Mouse (Mus musculus) kidney, postnatal 0 days (tissue): ENCODE measurements around the gene Iqschfp. TPM values are rescaled to one million over a fixed set of nuclear protein-coding genes. Genes with fewer than 3 reads are reported as not detected.

Source experiments
- ATAC-seq: fragments of 200-750 bp; cut with Nextera tagmentation; replicated peaks from 2 replicates; pipeline ENCODE4 v1.8.0; 2017; ENCODE audit warnings: low read depth, moderate number of reproducible peaks, moderate TSS enrichment, moderate library complexity; ENCODE audit not compliant: low FRiP score
- DNase-seq: peaks from one replicate; pipeline ENCODE4 v3.0.0-alpha.2; 2016; ENCODE audit warnings: low spot score
- H3K27ac ChIP-seq: fragments of 300-500 bp; sonication (generic); 2 replicates; pipeline ENCODE4 v1.5.1; 2014; ENCODE audit warnings: mild to moderate bottlenecking
- H3K27me3 ChIP-seq: fragments of 300-500 bp; sonication (generic); 2 replicates; pipeline ENCODE4 v1.6.1; 2014; ENCODE audit warnings: low read length, mixed read lengths; ENCODE audit not compliant: insufficient read depth
- H3K36me3 ChIP-seq: fragments of 300-500 bp; sonication (generic); 2 replicates; pipeline ENCODE4 v1.6.1; 2014; ENCODE audit warnings: low read length, mixed read lengths; ENCODE audit not compliant: insufficient read depth
- H3K4me1 ChIP-seq: fragments of 300-500 bp; sonication (generic); replicated peaks from 2 replicates; pipeline ENCODE4 v1.6.1; 2014; ENCODE audit warnings: antibody characterized with exemption, low read length, mixed read lengths; ENCODE audit not compliant: insufficient read depth
- H3K4me2 ChIP-seq: fragments of 300-500 bp; sonication (generic); 2 replicates; pipeline ENCODE4 v1.6.1; 2014; ENCODE audit warnings: mild to moderate bottlenecking, low read length, moderate library complexity, mixed read lengths
- H3K4me3 ChIP-seq: fragments of 300-500 bp; sonication (generic); replicated peaks from 2 replicates; pipeline ENCODE4 v1.5.1; 2014; ENCODE audit warnings: low read depth, low read length
- H3K9ac ChIP-seq: fragments of 300-500 bp; sonication (generic); 2 replicates; pipeline ENCODE4 v1.6.1; 2014; ENCODE audit warnings: low read depth, low read length
- H3K9me3 ChIP-seq: fragments of 300-500 bp; sonication (generic); replicated peaks from 2 replicates; pipeline ENCODE4 v1.6.1; 2016; ENCODE audit warnings: low read length, inconsistent platforms, mixed read lengths
- CTCF ChIP-seq: IDR thresholded peaks from 2 replicates; pipeline ENCODE4 v1.5.1; 2016; ENCODE audit warnings: antibody characterized with exemption, low read depth, mild to moderate bottlenecking, moderate library complexity
- WGBS: fragments of 180-500 bp; shearing (Covaris S2); extraction: QIAGEN DNeasy Blood & Tissue Kit; methylation state at CpG from one replicate; pipeline ENCODE4 v1.1.7; 2014; 5-methylcytosine and 5-hydroxymethylcytosine counted together
- polyA plus RNA-seq: library from polyadenylated mRNA; unstranded; fragments of >200 nt; fragmentation: Nextera tagmentation; extraction: Ambion mirVana; gene quantifications from 2 replicates; pipeline ENCODE4 v1.2.1, GENCODE M21; 2015

The Iqschfp gene
- polyA plus RNA-seq, 1 experiment from 2014 or later = 0.05 TPM

- H3K36me3 ChIP-seq = no peaks in the 10 kb centered on the region
- no peak overlapping the region for H3K4me2 ChIP-seq
- TF ChIP-seq CTCF = no peak
- WGBS = 65% methylated on average over 5 of the region's 5 CpGs
- ATAC-seq (no peak), DNase-seq (no peak)
- no peaks in the 10 kb centered on the region for H3K9me3 ChIP-seq
- H3K4me1 ChIP-seq = no peaks in the 10 kb centered on the region
- no peak overlapping the region for H3K9ac ChIP-seq
- no peaks in the 10 kb centered on the region for H3K27me3 ChIP-seq
- H3K4me3 ChIP-seq = no peak overlapping the region
- H3K27ac ChIP-seq = no peak overlapping the region
Observed at GRCm38 (mm10) chr3:68405724-68406123, 513.7 kb downstream of the Iqschfp start.

- no peak for TF ChIP-seq CTCF
- H3K4me1 ChIP-seq = no peaks in the 10 kb centered on the region
- H3K27me3 ChIP-seq = no peaks in the 10 kb centered on the region
- DNase-seq = peak; percentile 64
- H3K4me2 ChIP-seq = no peak overlapping the region
- H3K27ac ChIP-seq = no peak overlapping the region
- no peak overlapping the region for H3K9ac ChIP-seq
- WGBS = 20% methylated on average over 3 of the region's 3 CpGs
- no peak for ATAC-seq
- no peak overlapping the region for H3K4me3 ChIP-seq
- H3K9me3 ChIP-seq = no peaks in the 10 kb centered on the region
- H3K36me3 ChIP-seq = no peaks in the 10 kb centered on the region
Observed at GRCm38 (mm10) chr3:68412262-68412661, 520.2 kb downstream of the Iqschfp start.

- H3K4me1 ChIP-seq = no peaks in the 10 kb centered on the region
- H3K9ac ChIP-seq = no peak overlapping the region
- H3K27me3 ChIP-seq = no peaks in the 10 kb centered on the region
- WGBS = 87% methylated on average over 4 of the region's 4 CpGs
- no peak overlapping the region for H3K27ac ChIP-seq
- no peak for TF ChIP-seq CTCF
- no peaks in the 10 kb centered on the region for H3K9me3 ChIP-seq
- no peak overlapping the region for H3K4me2 ChIP-seq
- H3K4me3 ChIP-seq = no peak overlapping the region
- ATAC-seq (no peak), DNase-seq (no peak)
- no peaks in the 10 kb centered on the region for H3K36me3 ChIP-seq
Observed at GRCm38 (mm10) chr3:68419792-68420191, 527.8 kb downstream of the Iqschfp start.

- Histone ChIP-seq H3K9ac (no peak overlapping the region), H3K4me1 (no peaks in the 10 kb centered on the region), H3K4me3 (no peak overlapping the region), H3K9me3 (no peaks in the 10 kb centered on the region), H3K27ac (no peak overlapping the region), H3K4me2 (no peak overlapping the region), H3K27me3 (no peaks in the 10 kb centered on the region), H3K36me3 (no peaks in the 10 kb centered on the region)
- 76% methylated on average over 2 of the region's 2 CpGs for WGBS
- ATAC-seq (no peak), DNase-seq (no peak)
- TF ChIP-seq CTCF = no peak
Observed at GRCm38 (mm10) chr3:68420927-68421326, 528.9 kb downstream of the Iqschfp start.

- 91% methylated on average over 2 of the region's 2 CpGs for WGBS
Observed at GRCm38 (mm10) chr3:68421849-68422248, 529.8 kb downstream of the Iqschfp start.

GRCm38 (mm10) chr3:68428081-68428480 is 536.0 kb downstream of the Iqschfp start:
- Histone ChIP-seq H3K36me3 (no peaks in the 10 kb centered on the region), H3K4me1 (no peaks in the 10 kb centered on the region), H3K4me3 (no peak overlapping the region), H3K9me3 (no peaks in the 10 kb centered on the region), H3K9ac (no peak overlapping the region), H3K27ac (no peak overlapping the region), H3K4me2 (no peak overlapping the region), H3K27me3 (no peaks in the 10 kb centered on the region)
- no peak for TF ChIP-seq CTCF
- ATAC-seq (no peak), DNase-seq (no peak)
- 95% methylated on average over 5 of the region's 5 CpGs for WGBS

More at GRCm38 (mm10) chr3:68421849-68422248, 529.8 kb downstream of the Iqschfp start:
- Histone ChIP-seq H3K4me1 (no peaks in the 10 kb centered on the region), H3K4me3 (no peak overlapping the region), H3K4me2 (no peak overlapping the region), H3K36me3 (no peaks in the 10 kb centered on the region), H3K9ac (no peak overlapping the region), H3K27me3 (no peaks in the 10 kb centered on the region), H3K9me3 (no peaks in the 10 kb centered on the region), H3K27ac (no peak overlapping the region)
- DNase-seq (no peak), ATAC-seq (no peak)
- TF ChIP-seq CTCF = no peak

- Histone ChIP-seq H3K36me3 (no peaks in the 10 kb centered on the region), H3K27me3 (no peaks in the 10 kb centered on the region), H3K9me3 (no peaks in the 10 kb centered on the region), H3K27ac (no peak overlapping the region), H3K4me3 (no peak overlapping the region), H3K4me2 (no peak overlapping the region), H3K9ac (no peak overlapping the region), H3K4me1 (no peaks in the 10 kb centered on the region)
- no peak for ATAC-seq
- TF ChIP-seq CTCF = no peak
- DNase-seq = no peak
- WGBS = 43% methylated on average over 7 of the region's 7 CpGs
Observed at GRCm38 (mm10) chr3:68434435-68434834, 542.4 kb downstream of the Iqschfp start.
